Mouse (Mus musculus) T-cell, adult 2 months (primary cell): ENCODE measurements around the gene Ptprd.
"Not testable (repeated sequence)": the region's sequence is repeated elsewhere in the genome, so short reads cannot be mapped to it uniquely, and the experiment has no call there.

Experiments
- DNase-seq: peaks from one replicate; pipeline ENCODE4 v3.0.0; 2022; ENCODE audit warnings: low spot score

Gene Ptprd

GRCm38 (mm10) chr4:77889489-77889888, 322.3 kb downstream of the Ptprd start:
- no peak for DNase-seq

GRCm38 (mm10) chr4:77880213-77880612, 331.5 kb downstream of the Ptprd start:
- no peak for DNase-seq

DNA sequence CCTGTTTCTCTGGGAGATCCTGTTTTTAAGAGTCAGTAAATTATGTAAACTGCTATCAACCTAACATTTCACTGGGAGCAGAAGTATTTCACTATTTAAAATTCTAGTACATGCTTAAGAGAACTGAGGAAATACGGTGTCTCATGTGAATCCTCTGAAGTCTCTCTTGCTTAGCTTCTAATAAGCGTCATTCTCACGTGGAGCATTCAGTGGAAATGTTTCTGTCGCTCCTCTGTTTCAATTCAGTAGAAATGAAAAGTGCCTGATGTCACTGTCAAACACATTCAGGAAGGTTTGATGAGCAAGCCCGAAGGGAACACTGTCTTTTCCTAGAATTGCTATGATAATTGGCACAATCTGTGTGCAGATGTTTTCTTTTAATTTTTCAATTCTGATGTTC, 350.5 kb downstream of the Ptprd start:
- no peak for DNase-seq

DNA sequence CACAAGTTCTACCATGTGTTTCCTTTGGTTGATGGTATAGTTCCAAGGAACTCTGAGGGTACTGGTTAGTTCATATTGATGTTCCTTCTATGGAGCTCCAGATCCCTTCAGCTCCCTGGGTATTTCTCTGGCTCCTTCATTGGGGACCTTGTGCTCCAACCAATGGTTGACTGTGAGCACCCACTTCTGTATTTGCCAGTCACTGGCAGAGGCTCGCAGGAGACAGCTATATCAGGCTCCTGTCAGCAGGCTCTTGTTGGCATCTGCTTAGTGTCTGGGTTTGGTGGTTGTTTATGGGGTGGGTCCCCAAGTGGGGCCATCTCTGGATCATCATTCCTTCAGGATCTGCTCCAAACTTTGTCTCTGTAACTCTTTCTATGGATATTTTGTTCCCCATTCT, 414.4 kb downstream of the Ptprd start:
- not testable (repeated sequence) for DNase-seq

DNA sequence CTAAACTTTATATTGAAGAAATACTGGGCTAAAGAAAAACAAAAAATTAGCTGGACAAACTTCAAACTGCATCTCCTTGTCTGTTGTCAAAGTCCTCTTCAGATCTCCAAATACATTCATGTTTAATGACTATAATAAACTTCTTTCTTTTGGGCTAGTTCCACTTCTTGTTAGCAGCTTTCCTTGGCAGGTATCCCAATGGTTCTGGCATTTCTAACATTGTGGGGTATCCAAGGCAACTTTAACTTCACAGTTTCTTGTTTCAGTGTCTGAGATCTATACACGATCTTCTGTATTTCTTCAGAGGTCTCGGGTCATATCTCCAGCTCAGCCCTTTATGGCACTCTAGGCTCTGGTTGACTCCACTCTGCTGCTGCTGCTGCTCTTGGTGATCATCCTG, 434.5 kb downstream of the Ptprd start:
- DNase-seq = no peak

DNA sequence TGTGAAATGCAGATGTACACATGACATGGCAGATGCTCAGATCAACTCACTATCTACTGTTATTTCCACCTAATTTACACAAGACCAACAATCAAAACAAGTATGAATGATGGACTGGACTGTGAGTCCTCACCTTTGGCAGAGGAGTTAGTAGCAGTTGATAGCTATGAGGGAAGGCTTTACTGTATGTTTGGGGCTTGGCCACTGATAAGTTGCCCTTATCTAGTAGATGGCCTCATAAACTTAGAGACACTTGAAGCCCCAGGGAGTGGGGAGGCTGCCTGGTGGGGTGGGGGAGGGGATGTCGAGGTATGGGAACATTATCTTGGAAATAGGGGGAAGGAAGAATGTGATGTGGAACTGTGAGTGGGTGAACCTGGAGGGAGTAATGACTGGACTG, 448.0 kb downstream of the Ptprd start:
- DNase-seq = no peak

GRCm38 (mm10) chr4:77743391-77743790, 468.4 kb downstream of the Ptprd start:
- no peak for DNase-seq

- DNase-seq = no peak
These were observed 489.9 kb downstream of the Ptprd start for GRCm38 (mm10) chr4:77721908-77722307.

DNA sequence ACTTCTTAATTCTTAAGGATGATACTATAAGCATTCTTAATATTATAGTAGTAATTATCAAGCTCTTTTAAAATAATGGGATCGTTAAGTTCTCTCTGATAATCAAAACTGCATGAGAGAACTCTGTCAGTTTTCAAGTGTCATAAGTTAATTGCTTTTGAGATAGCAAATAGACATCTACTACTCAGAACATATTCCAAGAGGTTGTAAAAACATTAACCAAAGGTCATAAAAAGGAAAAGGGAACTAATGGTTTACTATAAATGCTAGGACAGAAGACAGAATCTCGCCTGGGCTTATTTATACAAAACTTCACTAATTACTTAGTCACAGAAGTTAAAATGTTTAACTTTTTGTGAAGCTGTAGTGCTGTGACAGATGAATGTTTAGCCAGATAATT, 494.0 kb downstream of the Ptprd start:
- DNase-seq = no peak

- no peak for DNase-seq
These were observed 501.5 kb downstream of the Ptprd start for GRCm38 (mm10) chr4:77710231-77710630.

GRCm38 (mm10) chr4:77698294-77698693, 513.5 kb downstream of the Ptprd start:
- DNase-seq = no peak

DNA sequence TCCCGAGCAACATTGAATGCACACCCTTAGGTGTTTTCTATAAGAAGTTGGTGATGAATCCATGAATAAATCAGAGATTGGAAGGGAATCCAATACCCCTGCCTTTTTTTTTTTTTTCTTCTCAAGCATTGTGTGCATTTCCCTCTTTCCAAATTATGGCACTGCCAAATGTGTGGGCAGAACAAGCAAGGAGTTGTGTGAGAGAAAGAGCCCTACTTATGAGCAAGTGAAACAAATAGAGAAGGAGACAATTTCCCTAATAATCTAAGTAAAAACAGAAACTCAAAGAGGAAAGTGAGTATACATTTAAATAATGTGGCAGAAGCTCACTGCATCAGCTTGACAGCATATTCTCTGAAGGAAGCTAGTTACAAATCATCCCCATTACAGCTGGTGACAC, 536.0 kb downstream of the Ptprd start:
- DNase-seq = no peak

DNA sequence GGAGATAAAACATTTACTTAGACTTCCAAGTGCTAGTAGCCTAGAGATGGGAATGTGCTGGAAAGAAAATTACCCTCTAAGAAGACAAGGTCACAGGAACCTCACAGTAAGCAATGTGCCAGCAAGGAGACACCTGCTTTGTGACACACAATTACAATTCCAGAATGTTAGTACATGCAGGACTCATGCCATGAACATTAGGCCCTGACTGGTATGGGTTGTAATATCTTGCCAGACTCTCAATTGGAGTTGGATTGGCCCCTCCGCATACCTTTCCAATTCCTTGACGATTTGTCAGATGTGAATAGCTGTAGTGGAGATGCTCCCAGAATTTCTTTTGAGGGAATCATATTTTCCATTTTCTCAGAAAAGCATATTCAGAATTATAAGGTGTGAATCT, 547.0 kb downstream of the Ptprd start:
- DNase-seq = no peak

DNA sequence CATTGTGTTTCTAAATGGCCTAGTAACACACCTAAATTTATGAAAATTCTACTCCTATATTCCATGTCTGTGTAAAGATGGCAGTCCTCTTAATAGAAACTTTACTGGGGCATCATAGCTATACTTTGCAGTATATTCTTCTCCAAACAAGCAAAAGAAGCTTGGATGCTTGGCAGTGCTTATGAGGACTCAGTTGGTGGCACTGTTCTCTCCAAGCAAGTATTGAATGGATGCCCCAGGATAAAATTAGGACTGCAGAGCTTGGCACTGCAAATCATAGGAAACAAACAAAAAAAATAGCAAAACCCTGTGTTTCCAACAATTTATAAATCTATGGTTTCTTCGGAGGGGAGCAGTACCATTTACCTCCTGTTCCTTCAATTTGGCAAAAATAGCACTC, 549.5 kb downstream of the Ptprd start:
- DNase-seq = no peak

DNA sequence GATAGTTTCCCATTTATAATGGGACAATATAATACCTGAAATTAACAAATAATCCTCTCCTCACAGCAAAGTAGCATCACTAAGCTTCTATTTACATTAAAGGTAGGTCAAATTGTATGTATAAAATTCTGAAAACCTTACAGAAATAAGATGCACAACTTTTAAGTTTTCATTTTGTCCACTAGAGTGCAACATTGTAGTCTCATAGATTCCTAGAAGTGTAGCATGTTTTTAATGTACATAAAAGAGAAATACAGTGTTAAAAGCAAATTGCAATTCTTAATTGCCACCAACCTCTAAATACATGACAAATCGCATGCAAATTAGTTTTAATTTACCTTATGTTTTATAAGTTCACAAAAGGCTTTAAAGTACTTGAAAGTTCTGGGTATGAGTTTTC, 556.1 kb downstream of the Ptprd start:
- no peak for DNase-seq

- DNase-seq = no peak
These were observed 562.0 kb downstream of the Ptprd start for GRCm38 (mm10) chr4:77649615-77650325.

- no peak for DNase-seq
These were observed 562.9 kb downstream of the Ptprd start for GRCm38 (mm10) chr4:77648911-77649310.

- DNase-seq = no peak
These were observed 564.2 kb downstream of the Ptprd start for GRCm38 (mm10) chr4:77647451-77648137.

DNA sequence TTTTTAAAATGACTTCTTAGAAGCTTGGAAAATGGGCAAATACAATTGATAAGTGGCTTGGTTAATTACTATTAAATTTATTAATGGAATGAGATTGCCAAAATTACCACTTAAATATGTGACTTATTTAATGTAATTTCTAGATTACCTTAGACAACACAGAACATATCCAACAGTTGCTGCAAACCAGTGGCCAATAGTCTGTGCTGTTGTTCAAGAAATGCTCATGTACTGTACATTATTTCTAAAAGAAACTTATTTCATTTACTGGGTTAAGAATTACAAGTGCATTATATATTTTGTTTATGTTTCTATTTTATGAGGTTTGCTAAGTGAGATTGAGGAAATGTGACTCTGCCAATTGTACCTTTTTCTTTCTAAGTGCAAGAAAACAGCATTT, 567.3 kb downstream of the Ptprd start:
- no peak for DNase-seq

- DNase-seq = no peak
These were observed 571.7 kb downstream of the Ptprd start for GRCm38 (mm10) chr4:77640022-77640421.

DNA sequence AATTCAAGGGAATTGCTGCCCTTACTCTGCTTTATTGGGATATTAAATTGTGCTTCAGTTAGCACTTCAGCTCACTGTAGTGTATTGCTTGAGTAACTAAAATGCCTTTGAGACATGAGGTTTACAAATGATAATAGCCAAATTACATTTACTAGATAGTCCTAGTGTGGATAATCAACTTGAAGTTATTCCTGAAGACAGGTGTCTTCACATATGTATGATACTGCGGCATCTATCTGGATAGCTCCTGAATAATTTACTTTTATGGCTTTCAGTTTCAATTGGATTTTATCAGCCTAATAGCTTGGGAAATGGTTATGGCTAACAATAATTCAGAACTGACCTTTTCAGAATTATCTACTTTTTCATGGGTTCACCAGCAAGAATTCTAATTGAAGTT, 598.6 kb downstream of the Ptprd start:
- no peak for DNase-seq

GRCm38 (mm10) chr4:77586624-77587023, 625.1 kb downstream of the Ptprd start:
- DNase-seq = no peak

GRCm38 (mm10) chr4:77586222-77586621, 625.5 kb downstream of the Ptprd start:
- no peak for DNase-seq
